In the genomic region with DNA sequence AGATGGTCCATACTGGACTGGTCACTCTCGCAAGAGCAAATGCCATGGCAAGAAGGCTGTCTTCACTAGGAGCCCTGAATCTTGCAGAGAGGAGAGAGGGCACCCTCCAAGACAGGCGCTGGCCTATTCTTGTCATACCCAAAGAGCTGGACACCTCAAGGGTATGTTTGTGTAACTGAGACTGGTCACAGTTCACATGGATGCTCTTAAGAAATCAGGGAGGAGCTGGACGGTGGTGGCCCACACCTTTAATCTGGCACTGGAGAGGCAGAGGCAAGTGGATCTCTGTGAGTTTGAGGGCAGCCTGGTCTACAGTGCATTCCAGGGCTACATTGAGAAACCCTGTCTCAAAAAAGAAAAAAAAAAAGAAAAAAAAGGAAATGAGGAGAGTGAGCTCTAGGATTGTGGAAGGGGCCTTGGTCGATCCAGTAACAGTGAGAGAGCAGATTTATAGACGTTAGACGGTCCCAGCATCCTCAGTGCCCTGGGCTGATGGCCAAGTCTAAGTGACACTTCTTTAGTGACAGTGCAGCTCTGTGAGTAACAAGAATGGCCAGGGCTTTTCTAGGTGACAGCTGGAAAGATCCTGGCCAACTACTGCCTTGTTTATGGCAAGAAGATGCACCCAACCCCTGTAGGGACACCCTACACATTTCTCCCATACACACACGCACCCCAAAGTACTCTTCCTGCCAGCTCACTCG, we compare ENCODE assay signal across 8 mouse cellular contexts. TPM values are rescaled to one million over a fixed set of nuclear protein-coding genes. Genes with fewer than 3 reads are reported as not detected.
DNase-seq lines count a peak whose midpoint lies in the region; ATAC-seq and TF ChIP-seq lines count a peak whose summit lies in the region.

No protein-coding gene starts in this region.

- DNase-seq in cerebellum, adult 2 months: no peak
- DNase-seq in cerebellum, postnatal 25 days: no peak
- no peak for DNase-seq in CH12.LX (ENCODE audit: extremely low read depth)
- peak; percentile 29 to 47 for DNase-seq in kidney, postnatal 36 days
- peak; percentile 24 for DNase-seq in midbrain, postnatal 0 days (ENCODE audit: low spot score)
- DNase-seq in thymus, adult 18-20 months: no peak
- DNase-seq in embryo, embryonic 11 days: no peak

- dilution Hi-C loops in CH12.LX (cut with MboI; ENCODE audit: extremely low pct_ligation_motif_present, extremely low pct_unique_long_range_greater_than_20kb, low sequenced_read_pairs): no loop called here

- H3K9ac ChIP-seq in CH12.LX (ENCODE audit: insufficient read depth, low read depth): peak overlapping the region; percentile 62; the same call in 1 of the 2 replicates
- H3K9ac ChIP-seq in midbrain, postnatal 0 days (replicated peaks; ENCODE audit: low read length, poor library complexity, severe bottlenecking): peak overlapping the region; percentile 91; the same call in 1 of the 2 replicates

- WGBS in cerebellum, adult 2 months: 51% methylated on average over 8 of the region's 8 CpGs
- WGBS in midbrain, postnatal 0 days: 53% methylated on average over 8 of the region's 8 CpGs

- H3K4me1 ChIP-seq in cerebellum, adult 2 months (ENCODE audit: control insufficient read depth, insufficient read depth, low read length): peaks cover 42% of the 10 kb centered on the region
- peaks cover 9 to 67% of the 10 kb centered on the region in 2 experiments; a peak in 3 of 4 replicates for H3K4me1 ChIP-seq in CH12.LX (ENCODE audit: control insufficient read depth in 1 of 2, insufficient read depth in 2 of 2)
- H3K4me1 ChIP-seq in midbrain, postnatal 0 days (ENCODE audit: insufficient read depth, low read length): 0 out of 2 replicates have a peak, but pooled peaks cover 14% of the 10 kb centered on the region

- no peak for TF ChIP-seq CTCF in cerebellum, adult 2 months (IDR thresholded peaks at IDR 0.05; ENCODE audit: borderline replicate concordance, insufficient read depth, low read depth, low read length)
- no peak for TF ChIP-seq CTCF in CH12.LX (conservative IDR thresholded peaks at IDR 0.05 in 1 of 2, IDR thresholded peaks at IDR 0.05 in 1 of 2; ENCODE audit: low read depth in 2 of 2, low read length in 2 of 2)
- TF ChIP-seq CTCF in midbrain, postnatal 0 days (IDR thresholded peaks at IDR 0.05): no peak

- H3K27ac ChIP-seq in cerebellum, adult 2 months (ENCODE audit: insufficient read depth, low read length): no peak overlapping the region
- H3K27ac ChIP-seq in CH12.LX (ENCODE audit: insufficient read depth, low read depth): 0 out of 2 replicates have a peak overlapping the region, but pooled peaks have one; percentile 12
- H3K27ac ChIP-seq in midbrain, postnatal 0 days (ENCODE audit: low read depth, low read length): no peak overlapping the region; the same call in 1 of the 2 replicates

- no peak for TF ChIP-seq EP300 in CH12.LX (IDR thresholded peaks at IDR 0.05; ENCODE audit: low read length)

- H3K36me3 ChIP-seq in CH12.LX (replicated peaks in 1 of 2; ENCODE audit: control insufficient read depth in 1 of 2, insufficient read depth in 1 of 2, low read length in 1 of 2): peaks cover 0 to 39% of the 10 kb centered on the region in 2 experiments
- no peaks in the 10 kb centered on the region for H3K36me3 ChIP-seq in midbrain, postnatal 0 days (ENCODE audit: insufficient read depth, low read length)

- in situ Hi-C loops in CH12.LX (cut with MboI; ENCODE audit: low pct_ligation_motif_present, low pct_unique_long_range_greater_than_20kb, low sequenced_read_pairs): no loop called here

- ATAC-seq in erythroid progenitor cell, adult 5-6 weeks (replicated peaks; ENCODE audit: low FRiP score, poor library complexity, severe bottlenecking): peak; percentile 32
- ATAC-seq in midbrain, postnatal 0 days (ENCODE audit: low FRiP score): no peak

- H3K4me3 ChIP-seq in cerebellum, adult 2 months (replicated peaks; ENCODE audit: insufficient read depth, low read depth, low read length): peak overlapping the region; percentile 65
- peak overlapping the region; percentile 60 to 75 (median 74) for H3K4me3 ChIP-seq in CH12.LX (replicated peaks in 1 of 3; ENCODE audit: low read depth in 2 of 3, low read length in 2 of 3, poor library complexity in 1 of 3)
- H3K4me3 ChIP-seq in midbrain, postnatal 0 days (ENCODE audit: low read depth, low read length): peak overlapping the region; percentile 70

- TF ChIP-seq RAD21 in CH12.LX (IDR thresholded peaks at IDR 0.05; ENCODE audit: low read depth, low read length): no peak

- no peaks in the 10 kb centered on the region for H3K79me2 ChIP-seq in CH12.LX (replicated peaks; ENCODE audit: control insufficient read depth, extremely low read depth, insufficient read depth, poor library complexity, severe bottlenecking)

- peak overlapping the region; percentile 71 for H3K4me2 ChIP-seq in CH12.LX (ENCODE audit: insufficient read depth, low read depth, poor library complexity, severe bottlenecking)
- H3K4me2 ChIP-seq in midbrain, postnatal 0 days (ENCODE audit: low read depth, low read length, poor library complexity, severe bottlenecking): peak overlapping the region; percentile 65

- no peak for TF ChIP-seq POLR2A in cerebellum, adult 2 months (IDR thresholded peaks at IDR 0.05; ENCODE audit: borderline replicate concordance, insufficient read depth, low read length)
- no peak for TF ChIP-seq POLR2A in CH12.LX (IDR thresholded peaks at IDR 0.05; ENCODE audit: low read depth, low read length)

- H3K9me3 ChIP-seq in CH12.LX (replicated peaks; ENCODE audit: low read length): no peaks in the 10 kb centered on the region
- H3K9me3 ChIP-seq in midbrain, postnatal 0 days (ENCODE audit: low read length): no peaks in the 10 kb centered on the region

- H3K27me3 ChIP-seq in cerebellum, adult 2 months (ENCODE audit: control insufficient read depth, insufficient read depth, low read length): no peaks in the 10 kb centered on the region
- no peaks in the 10 kb centered on the region for H3K27me3 ChIP-seq in CH12.LX (replicated peaks)
- no peaks in the 10 kb centered on the region for H3K27me3 ChIP-seq in midbrain, postnatal 0 days (ENCODE audit: insufficient read depth, low read length)

TF ChIP-seq in CH12.LX, 34 proteins besides CTCF, POLR2A, EP300 and RAD21:
- TF ChIP-seq IRF4 (IDR thresholded peaks at IDR 0.05; ENCODE audit: low read depth, low read length): no peak
- no peak for TF ChIP-seq GABPA (IDR thresholded peaks at IDR 0.05; ENCODE audit: insufficient replicate concordance, low read depth, low read length)
- TF ChIP-seq ZC3H11A (IDR thresholded peaks at IDR 0.05; ENCODE audit: low read depth, low read length): no peak
- no peak for TF ChIP-seq ELF1 (IDR thresholded peaks at IDR 0.05; ENCODE audit: low read depth, low read length)
- no peak for TF ChIP-seq UBTF (IDR thresholded peaks at IDR 0.05; ENCODE audit: low read depth, low read length)
- TF ChIP-seq SMC3 (IDR thresholded peaks at IDR 0.05; ENCODE audit: low read depth, low read length): no peak
- TF ChIP-seq MAX (IDR thresholded peaks at IDR 0.05; ENCODE audit: low read length): no peak
- no peak for TF ChIP-seq TBP (conservative IDR thresholded peaks at IDR 0.05; ENCODE audit: low read depth, low read length)
- TF ChIP-seq PAX5 (IDR thresholded peaks at IDR 0.05; ENCODE audit: low read length): no peak
- no peak for TF ChIP-seq USF2 (conservative IDR thresholded peaks at IDR 0.05; ENCODE audit: low read depth, low read length)
- TF ChIP-seq NELFE (IDR thresholded peaks at IDR 0.05; ENCODE audit: low read depth, low read length): no peak
- TF ChIP-seq USF1 (IDR thresholded peaks at IDR 0.05; ENCODE audit: low read depth, low read length): no peak
- TF ChIP-seq MXI1 (IDR thresholded peaks at IDR 0.05; ENCODE audit: low read depth, low read length): no peak
- no peak for TF ChIP-seq CHD1 (IDR thresholded peaks at IDR 0.05; ENCODE audit: low read depth, low read length)

RNA-seq across cellular contexts. Expression of a gene that starts 1.3 kb away (rescaled TPM):
- polyA plus RNA-seq in cerebellum, adult 2 months (2012; rRNA removed): 63.5 and 68.6 TPM in 2 replicates
- total RNA-seq in CH12.LX (2012; rRNA removed) (54.3 and 59.1 TPM in 2 replicates), CH12.LX (2014; rRNA removed) (30.1 and 35.7 TPM in 2 replicates)
- polyA plus RNA-seq in CH12.LX (2012; ENCODE audit: insufficient read length, low read depth): 92.7 and 102 TPM in 2 replicates
- 106 and 112 TPM in 2 replicates for total RNA-seq in erythroid progenitor cell, adult 5-6 weeks (2015; ENCODE audit: low replicate concordance)
- total RNA-seq in erythroid progenitor cell, adult 5-6 weeks (2017; ENCODE audit: low replicate concordance): 48.1 and 57.9 TPM in 2 replicates
- 76.8 and 86.5 TPM in 2 replicates for total RNA-seq in midbrain, postnatal 0 days (2014; rRNA removed)
- polyA plus RNA-seq in midbrain, postnatal 0 days (2015; fragmentation: Nextera tagmentation; extraction: Ambion mirVana): 127 and 146 TPM in 2 replicates

RNA-seq across cellular contexts. Expression of a gene that starts 21.9 kb away (rescaled TPM):
- 73.3 and 74.1 TPM in 2 replicates for polyA plus RNA-seq in cerebellum, adult 2 months (2012; rRNA removed)
- total RNA-seq in CH12.LX (2012; rRNA removed) (77.2 and 87.1 TPM in 2 replicates), CH12.LX (2014; rRNA removed) (78.9 and 79.3 TPM in 2 replicates)
- 70.0 and 77.0 TPM in 2 replicates for polyA plus RNA-seq in CH12.LX (2012; ENCODE audit: insufficient read length, low read depth)
- total RNA-seq in erythroid progenitor cell, adult 5-6 weeks (2015; ENCODE audit: low replicate concordance): 39.6 and 46.5 TPM in 2 replicates
- total RNA-seq in erythroid progenitor cell, adult 5-6 weeks (2017; ENCODE audit: low replicate concordance): 66.7 and 92.9 TPM in 2 replicates
- total RNA-seq in midbrain, postnatal 0 days (2014; rRNA removed): 93.3 and 114 TPM in 2 replicates
- 108 and 110 TPM in 2 replicates for polyA plus RNA-seq in midbrain, postnatal 0 days (2015; fragmentation: Nextera tagmentation; extraction: Ambion mirVana)

RNA-seq across cellular contexts. Expression of a gene that starts 48.5 kb away (rescaled TPM):
- 109 and 114 TPM in 2 replicates for polyA plus RNA-seq in cerebellum, adult 2 months (2012; rRNA removed)
- total RNA-seq in CH12.LX (2012; rRNA removed) (156 and 180 TPM in 2 replicates), CH12.LX (2014; rRNA removed) (111 and 126 TPM in 2 replicates)
- 262 and 284 TPM in 2 replicates for polyA plus RNA-seq in CH12.LX (2012; ENCODE audit: insufficient read length, low read depth)
- 12.6 and 16.9 TPM in 2 replicates for total RNA-seq in erythroid progenitor cell, adult 5-6 weeks (2015; ENCODE audit: low replicate concordance)
- 12.3 and 31.9 TPM in 2 replicates for total RNA-seq in erythroid progenitor cell, adult 5-6 weeks (2017; ENCODE audit: low replicate concordance)
- total RNA-seq in midbrain, postnatal 0 days (2014; rRNA removed): 171 and 228 TPM in 2 replicates
- polyA plus RNA-seq in midbrain, postnatal 0 days (2015; fragmentation: Nextera tagmentation; extraction: Ambion mirVana): 92.7 and 95.2 TPM in 2 replicates

Comparison
In these comparisons a context has a peak if more than half of its experiments do, and no peak if none do; other contexts are left out.
1. DNase-seq: peak in kidney, postnatal 36 days (2 of 2) and midbrain, postnatal 0 days (single experiment); none in cerebellum, adult 2 months (0 of 2), cerebellum, postnatal 25 days (0 of 2), CH12.LX (single experiment), thymus, adult 18-20 months (0 of 2) and embryo, embryonic 11 days (single experiment).
2. Peak in every context shown above with its lines, with median percentiles within 50 percentile points of each other: H3K4me3 ChIP-seq.